Mouse (Mus musculus) liver, embryonic 11.5 days (tissue): ENCODE data around the gene Usp19. TPM values are rescaled to one million over a fixed set of nuclear protein-coding genes. Genes with fewer than 3 reads are reported as not detected.

ENCODE experiments used
- ATAC-seq: fragments of 200-750 bp; cut with Nextera tagmentation; replicated peaks from 2 replicates; pipeline ENCODE4 v1.8.0; 2017; ENCODE audit warnings: moderate number of reproducible peaks, mild to moderate bottlenecking, moderate TSS enrichment, moderate library complexity; ENCODE audit not compliant: low FRiP score
- DNase-seq: peaks from one replicate; pipeline ENCODE4 v3.0.0-alpha.2; 2017; ENCODE audit warnings: low spot score
- H3K27ac ChIP-seq: fragments of 300-500 bp; sonication (generic); 2 replicates; pipeline ENCODE4 v1.5.1; 2014; ENCODE audit warnings: mild to moderate bottlenecking, low read depth, low read length, control low read depth
- H3K27me3 ChIP-seq: fragments of 300-500 bp; sonication (generic); replicated peaks from 2 replicates; pipeline ENCODE4 v1.6.1; 2014; ENCODE audit warnings: low read length, mixed read lengths; ENCODE audit not compliant: control insufficient read depth, insufficient read depth
- H3K36me3 ChIP-seq: fragments of 300-500 bp; sonication (generic); 2 replicates; pipeline ENCODE4 v1.6.1; 2014; ENCODE audit warnings: mild to moderate bottlenecking, low read length, moderate library complexity, mixed read lengths; ENCODE audit not compliant: control insufficient read depth, insufficient read depth
- H3K4me1 ChIP-seq: fragments of 300-500 bp; sonication (generic); replicated peaks from 2 replicates; pipeline ENCODE4 v1.6.1; 2014; ENCODE audit warnings: low read length, mixed read lengths; ENCODE audit not compliant: control insufficient read depth, insufficient read depth
- H3K4me2 ChIP-seq: fragments of 300-500 bp; sonication (generic); 2 replicates; pipeline ENCODE4 v1.6.1; 2014; ENCODE audit warnings: mild to moderate bottlenecking, control low read depth, moderate library complexity
- H3K4me3 ChIP-seq: fragments of 300-500 bp; sonication (generic); 2 replicates; pipeline ENCODE4 v1.5.1; 2014; ENCODE audit warnings: low read depth, low read length, control low read depth
- H3K9ac ChIP-seq: fragments of 300-500 bp; sonication (generic); 2 replicates; pipeline ENCODE4 v1.6.1; 2014; ENCODE audit warnings: low read depth, low read length, control low read depth
- H3K9me3 ChIP-seq: fragments of 300-500 bp; sonication (generic); 2 replicates; pipeline ENCODE4 v1.6.1; 2016; ENCODE audit warnings: low read length, inconsistent platforms, mixed read lengths; ENCODE audit not compliant: control insufficient read depth
- WGBS: fragments of 180-500 bp; shearing (Covaris S2); extraction: QIAGEN DNeasy Blood & Tissue Kit; methylation state at CpG from one replicate; pipeline ENCODE4 v1.1.7; 2014; 5-methylcytosine and 5-hydroxymethylcytosine counted together
- polyA plus RNA-seq: library from polyadenylated mRNA; unstranded; fragments of >200 nt; fragmentation: Nextera tagmentation; extraction: Ambion mirVana; gene quantifications from 2 replicates; pipeline ENCODE4 v1.2.1, GENCODE M21; 2014

The Usp19 gene
- polyA plus RNA-seq, 1 experiment from 2014 or later: 57.5 TPM

DNA sequence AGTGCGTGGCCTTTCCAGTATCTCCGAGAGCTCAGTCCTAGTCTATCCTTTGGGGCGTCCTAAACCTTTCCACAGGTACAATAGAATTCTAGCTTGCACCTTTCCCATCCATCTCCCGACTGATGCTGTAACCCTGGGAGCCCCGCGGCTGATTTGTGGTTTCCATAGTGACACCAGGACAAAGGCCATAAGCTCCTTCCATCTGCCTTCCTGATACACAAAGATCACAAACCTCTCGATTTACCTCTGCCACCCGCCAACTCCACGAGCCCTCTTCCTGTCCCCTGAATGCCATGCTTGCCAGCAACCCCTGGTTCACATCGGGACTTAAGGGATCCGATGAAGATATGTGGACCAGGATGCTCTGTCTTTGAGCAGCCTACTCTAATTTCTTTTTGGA lies 11.2 kb upstream of the Usp19 start:
- Histone ChIP-seq H3K9me3 (no peaks in the 10 kb centered on the region), H3K27me3 (no peaks in the 10 kb centered on the region), H3K4me3 (peak overlapping the region; percentile 47; the same call in 1 of the 2 replicates), H3K27ac (peak overlapping the region; percentile 53; the same call in 1 of the 2 replicates), H3K36me3 (peaks cover 8% of the 10 kb centered on the region), H3K9ac (no peak overlapping the region), H3K4me2 (peak overlapping the region; percentile 73), H3K4me1 (peaks cover 16% of the 10 kb centered on the region)
- no peak for ATAC-seq
- DNase-seq: no peak
- WGBS: 38% methylated on average over 11 of the region's 11 CpGs

GRCm38 (mm10) chr9:108479721-108480351 lies 10.6 kb upstream of the Usp19 start, which contains the start of gene Lamb2:
Gene Lamb2, plus strand, starts transcription at chr9:108479736.
- 19% methylated on average over 10 of the region's 10 CpGs for WGBS
- DNase-seq (no peak), ATAC-seq (peak; percentile 37)
- peak within 1 kb of the TSS; percentile 38 for H3K9ac ChIP-seq
- peak within 1 kb of the TSS; percentile 53; the same call in 1 of the 2 replicates for H3K27ac ChIP-seq
- H3K9me3 ChIP-seq: no peaks in the 10 kb centered on the region
- peak within 1 kb of the TSS; percentile 48 for H3K4me3 ChIP-seq
- peaks cover 16% of the 10 kb centered on the region for H3K4me1 ChIP-seq
- H3K4me2 ChIP-seq: peak within 1 kb of the TSS; percentile 73
- H3K36me3 ChIP-seq: peaks cover 8% of the 10 kb centered on the region
- no peaks in the 10 kb centered on the region for H3K27me3 ChIP-seq

DNA sequence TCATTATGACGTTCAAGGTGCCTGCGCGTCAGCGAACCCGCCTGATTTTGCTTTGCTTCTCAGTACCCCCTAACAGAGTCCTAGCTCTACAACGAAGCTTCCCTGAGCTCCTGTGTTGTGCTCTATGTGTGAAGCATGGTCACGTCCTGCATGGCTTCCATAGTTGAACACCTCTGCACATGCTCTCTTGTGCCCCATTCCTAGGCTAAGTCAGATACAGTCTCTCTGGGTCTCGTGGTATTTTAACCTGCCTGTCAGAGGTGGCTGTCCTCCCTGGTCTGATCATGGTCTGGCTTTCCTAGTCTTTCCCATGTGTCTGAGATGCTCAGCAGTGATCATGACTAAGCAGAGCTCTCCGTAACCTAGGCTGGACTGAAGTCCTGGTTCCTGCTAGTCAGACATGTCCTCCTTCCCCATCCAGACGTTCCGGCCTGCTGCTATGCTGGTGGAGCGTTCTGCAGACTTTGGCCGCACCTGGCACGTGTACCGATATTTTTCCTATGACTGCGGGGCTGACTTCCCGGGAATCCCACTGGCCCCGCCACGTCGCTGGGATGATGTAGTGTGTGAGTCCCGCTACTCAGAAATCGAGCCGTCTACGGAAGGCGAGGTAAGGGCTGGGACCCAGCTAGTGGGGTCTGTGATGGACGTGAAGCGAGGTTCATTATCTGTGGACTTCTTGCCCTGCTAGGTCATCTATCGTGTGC lies 9.4 kb upstream of the Usp19 start:
- no peak for ATAC-seq
- no peak overlapping the region for H3K4me2 ChIP-seq
- H3K36me3 ChIP-seq: peaks cover 14% of the 10 kb centered on the region
- no peak overlapping the region for H3K9ac ChIP-seq
- H3K4me1 ChIP-seq: peaks cover 16% of the 10 kb centered on the region
- no peaks in the 10 kb centered on the region for H3K27me3 ChIP-seq
- H3K9me3 ChIP-seq: no peaks in the 10 kb centered on the region
- H3K4me3 ChIP-seq: no peak overlapping the region
- 89% methylated on average over 28 of the region's 28 CpGs for WGBS
- no peak overlapping the region for H3K27ac ChIP-seq
- no peak for DNase-seq

- no peak for ATAC-seq
- no peak overlapping the region for H3K27ac ChIP-seq
- H3K4me2 ChIP-seq: no peak overlapping the region
- 88% methylated on average over 19 of the region's 19 CpGs for WGBS
- no peaks in the 10 kb centered on the region for H3K9me3 ChIP-seq
- no peak for DNase-seq
- no peak overlapping the region for H3K9ac ChIP-seq
- no peak overlapping the region for H3K4me3 ChIP-seq
- peaks cover 14% of the 10 kb centered on the region for H3K36me3 ChIP-seq
- peaks cover 16% of the 10 kb centered on the region for H3K4me1 ChIP-seq
- no peaks in the 10 kb centered on the region for H3K27me3 ChIP-seq
Observed at GRCm38 (mm10) chr9:108481520-108482210, 8.7 kb upstream of the Usp19 start.

DNA sequence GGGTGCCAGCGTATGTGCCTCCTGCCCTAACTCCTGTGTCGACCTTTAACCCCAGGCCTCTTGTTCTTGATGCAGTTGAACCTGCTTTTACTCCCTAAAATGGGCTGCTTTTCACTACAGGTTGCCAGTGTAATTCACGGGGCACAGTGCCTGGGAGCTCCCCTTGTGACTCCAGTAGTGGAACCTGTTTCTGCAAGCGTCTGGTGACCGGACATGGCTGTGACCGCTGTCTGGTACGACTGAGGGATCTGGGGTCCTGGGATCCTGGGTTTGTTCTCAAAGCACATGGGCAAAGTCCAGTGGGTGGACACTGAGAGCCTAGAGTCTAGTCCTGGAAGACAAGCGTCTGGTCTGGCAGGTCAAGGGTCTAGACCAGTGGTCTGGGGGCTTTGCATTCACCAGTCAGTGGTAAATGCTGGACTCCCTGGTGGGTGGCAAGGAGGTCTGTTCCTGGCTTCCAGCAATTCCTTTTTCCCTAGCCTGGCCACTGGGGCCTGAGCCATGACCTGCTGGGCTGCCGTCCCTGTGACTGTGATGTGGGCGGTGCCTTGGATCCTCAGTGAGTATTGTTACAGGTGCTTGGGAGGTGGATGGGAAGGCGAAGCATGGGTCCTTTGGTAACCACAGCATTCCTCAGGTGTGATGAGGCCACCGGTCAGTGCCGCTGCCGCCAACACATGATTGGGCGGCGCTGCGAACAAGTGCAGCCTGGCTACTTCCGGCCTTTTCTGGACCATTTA lies 7.2 kb upstream of the Usp19 start:
- WGBS: 92% methylated on average over 18 of the region's 18 CpGs
- Histone ChIP-seq H3K27me3 (no peaks in the 10 kb centered on the region), H3K9ac (no peak overlapping the region), H3K9me3 (no peaks in the 10 kb centered on the region), H3K36me3 (peaks cover 22% of the 10 kb centered on the region), H3K4me3 (no peak overlapping the region), H3K4me1 (peaks cover 16% of the 10 kb centered on the region), H3K27ac (no peak overlapping the region), H3K4me2 (no peak overlapping the region)
- ATAC-seq (no peak), DNase-seq (no peak)

DNA sequence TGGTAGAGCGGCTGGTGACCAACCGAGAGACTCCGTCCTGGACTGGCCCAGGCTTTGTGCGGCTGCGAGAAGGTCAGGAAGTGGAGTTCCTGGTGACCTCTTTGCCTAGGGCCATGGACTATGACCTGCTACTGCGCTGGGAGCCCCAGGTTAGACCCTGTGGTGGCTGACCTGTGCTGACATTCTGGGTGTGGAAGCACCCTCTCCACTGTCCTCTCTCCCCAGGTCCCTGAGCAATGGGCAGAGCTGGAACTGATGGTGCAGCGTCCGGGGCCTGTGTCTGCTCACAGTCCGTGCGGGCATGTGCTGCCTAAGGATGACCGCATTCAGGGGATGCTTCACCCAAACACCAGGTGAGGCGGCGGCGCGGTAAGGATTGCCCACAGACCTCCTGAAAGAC lies 6.4 kb upstream of the Usp19 start:
- no peak overlapping the region for H3K4me3 ChIP-seq
- WGBS: 87% methylated on average over 15 of the region's 15 CpGs
- no peaks in the 10 kb centered on the region for H3K9me3 ChIP-seq
- no peaks in the 10 kb centered on the region for H3K27me3 ChIP-seq
- peaks cover 10% of the 10 kb centered on the region for H3K4me1 ChIP-seq
- H3K27ac ChIP-seq: no peak overlapping the region
- DNase-seq (no peak), ATAC-seq (no peak)
- H3K9ac ChIP-seq: no peak overlapping the region
- H3K4me2 ChIP-seq: no peak overlapping the region
- peaks cover 22% of the 10 kb centered on the region for H3K36me3 ChIP-seq

DNA sequence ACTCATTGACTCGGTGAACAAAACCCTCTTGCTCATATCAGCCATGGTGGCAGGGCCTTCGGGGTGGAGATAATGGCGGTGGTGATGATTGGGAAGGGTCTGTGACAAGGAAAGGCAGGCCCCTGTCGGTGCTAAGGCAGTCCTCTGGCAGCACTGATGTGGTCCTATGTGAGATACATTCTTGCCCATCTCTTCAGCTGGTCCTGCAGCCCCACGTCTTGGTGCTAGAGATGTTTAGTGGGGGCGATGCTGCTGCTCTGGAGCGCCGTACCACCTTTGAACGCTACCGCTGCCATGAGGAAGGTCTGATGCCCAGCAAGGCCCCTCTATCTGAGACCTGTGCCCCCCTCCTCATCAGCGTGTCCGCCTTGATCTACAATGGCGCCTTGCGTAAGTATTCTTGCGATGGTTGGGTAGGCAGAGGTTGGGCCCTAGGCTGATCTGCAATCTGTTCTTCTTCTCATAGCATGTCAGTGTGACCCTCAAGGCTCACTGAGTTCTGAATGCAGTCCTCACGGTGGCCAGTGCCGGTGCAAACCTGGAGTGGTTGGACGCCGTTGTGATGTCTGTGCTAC lies 5.0 kb upstream of the Usp19 start:
- no peaks in the 10 kb centered on the region for H3K27me3 ChIP-seq
- peaks cover 8% of the 10 kb centered on the region; the same call in 1 of the 2 replicates for H3K4me1 ChIP-seq
- H3K4me3 ChIP-seq: no peak overlapping the region
- peaks cover 22% of the 10 kb centered on the region for H3K36me3 ChIP-seq
- 88% methylated on average over 19 of the region's 19 CpGs for WGBS
- H3K9me3 ChIP-seq: no peaks in the 10 kb centered on the region
- no peak overlapping the region for H3K4me2 ChIP-seq
- no peak overlapping the region for H3K27ac ChIP-seq
- no peak overlapping the region for H3K9ac ChIP-seq
- ATAC-seq: no peak
- DNase-seq: no peak

DNA sequence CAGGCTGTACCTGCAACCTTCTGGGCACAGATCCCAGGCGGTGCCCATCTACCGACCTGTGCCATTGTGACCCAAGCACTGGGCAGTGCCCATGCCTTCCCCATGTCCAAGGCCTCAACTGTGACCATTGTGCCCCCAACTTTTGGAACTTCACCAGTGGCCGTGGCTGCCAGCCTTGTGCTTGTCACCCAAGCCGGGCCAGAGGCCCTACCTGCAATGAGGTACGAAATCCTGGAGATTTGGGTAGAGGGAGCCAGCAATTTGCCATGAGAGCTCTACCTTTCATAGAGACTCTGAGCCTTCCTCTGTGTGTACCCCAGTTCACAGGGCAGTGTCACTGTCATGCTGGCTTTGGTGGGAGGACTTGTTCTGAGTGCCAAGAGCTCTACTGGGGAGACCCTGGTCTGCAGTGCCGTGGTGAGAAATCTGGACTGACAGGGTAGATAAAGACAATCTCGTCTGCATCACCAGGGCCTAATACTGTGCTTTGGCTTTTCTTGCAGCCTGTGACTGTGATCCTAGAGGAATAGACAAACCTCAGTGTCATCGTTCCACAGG lies 3.4 kb upstream of the Usp19 start:
- Histone ChIP-seq H3K4me1 (peaks cover 12% of the 10 kb centered on the region), H3K36me3 (peaks cover 25% of the 10 kb centered on the region), H3K27ac (no peak overlapping the region), H3K4me3 (no peak overlapping the region), H3K9me3 (no peaks in the 10 kb centered on the region), H3K27me3 (no peaks in the 10 kb centered on the region), H3K9ac (no peak overlapping the region), H3K4me2 (no peak overlapping the region)
- WGBS: 85% methylated on average over 8 of the region's 8 CpGs
- no peak for ATAC-seq
- no peak for DNase-seq
